Mouse (Mus musculus): ENCODE data around the gene Vmn1r237.
A peak's percentile ranks its signal among the peaks of the same experiment; 100 is the strongest.

Gene Vmn1r237

DNA sequence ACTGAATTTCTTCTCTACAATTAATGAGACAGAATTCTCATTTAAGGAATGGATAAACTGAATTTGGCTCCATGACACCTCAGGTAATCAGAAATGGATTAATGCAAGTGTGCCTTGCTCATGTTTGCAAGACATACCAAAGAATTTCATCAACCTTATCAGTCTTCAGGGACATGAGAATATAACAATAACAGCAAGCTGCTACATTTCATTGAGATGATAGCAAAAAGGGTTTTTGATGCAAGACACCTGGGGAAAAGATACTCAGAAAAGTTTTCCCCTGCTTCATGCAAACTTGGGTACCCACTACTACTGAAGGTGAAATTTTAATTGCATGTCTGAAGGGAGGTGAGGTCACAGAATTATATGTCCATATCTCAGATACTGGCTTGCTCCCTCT is at the start of gene Vmn1r237:
Gene Vmn1r237 (plus strand): TSS at position 301 of the 400 bp plus-strand sequence.
- no peak for DNase-seq (ENCODE audit: extremely low spot score)

DNA sequence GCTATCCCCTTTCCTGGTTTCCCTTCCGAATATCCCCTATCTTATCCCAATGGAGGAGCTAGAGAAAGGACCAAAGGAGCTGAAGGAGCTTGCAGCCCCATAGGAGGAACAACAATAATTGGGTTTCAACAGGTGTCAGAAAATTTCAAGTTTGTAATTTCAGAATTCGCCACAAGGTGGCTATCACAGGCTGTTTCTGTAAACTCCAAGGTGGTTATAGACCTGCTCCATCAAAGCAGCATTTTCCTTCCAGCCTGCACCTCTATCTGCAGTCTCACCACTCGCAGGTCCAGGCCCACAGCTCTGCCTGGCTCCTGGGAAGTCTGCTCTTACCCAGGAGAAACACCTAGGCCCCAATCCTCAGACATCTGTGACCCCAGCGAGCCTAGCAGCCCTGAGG is 39.6 kb upstream of the Vmn1r237 start:
- DNase-seq (ENCODE audit: extremely low spot score), result peak; percentile 28

DNA sequence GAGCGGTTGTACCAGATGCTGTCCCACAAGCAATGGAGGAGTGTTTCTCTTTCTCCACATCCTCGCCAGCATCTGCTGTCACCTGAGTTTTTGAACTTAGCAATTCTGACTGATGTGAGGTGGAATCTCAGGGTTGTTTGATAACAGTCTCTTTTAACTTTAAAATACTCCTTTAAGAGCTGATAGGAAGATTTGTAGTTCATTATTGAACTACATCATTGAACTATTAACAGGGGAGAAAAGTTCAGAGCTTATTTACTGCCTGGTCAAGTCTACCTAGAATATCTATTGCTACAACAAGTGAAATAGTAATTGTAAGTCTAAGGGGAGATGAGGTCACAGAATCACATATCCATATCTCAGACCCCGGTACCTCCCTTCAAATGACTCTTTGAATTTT is 29.0 kb upstream of the Vmn1r237 start, which contains the start of gene Vmn1r236:
Gene Vmn1r236 (plus strand): TSS at position 301 of the 400 bp plus-strand sequence.
- DNase-seq (ENCODE audit: extremely low spot score), result no peak

DNA sequence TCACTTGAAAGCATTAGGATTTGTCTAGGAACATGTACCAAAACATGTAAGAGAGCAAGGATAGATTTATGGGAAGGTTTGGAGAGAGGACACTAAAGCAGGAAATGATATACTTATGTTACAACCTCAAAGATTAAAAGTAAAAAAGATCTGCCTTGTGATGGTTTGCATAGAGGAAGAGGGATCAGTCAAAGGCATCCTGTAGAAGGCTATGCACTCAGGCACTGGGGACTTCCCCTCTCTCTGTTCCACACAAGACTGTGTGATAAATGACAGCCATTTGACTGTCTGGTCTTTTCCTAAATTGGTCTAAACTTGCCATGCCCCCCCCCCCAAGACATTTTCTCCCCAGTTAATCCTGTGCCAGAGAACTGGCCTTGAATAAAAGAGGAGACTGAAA is 27.3 kb upstream of the Vmn1r237 start:
- no peak for DNase-seq (ENCODE audit: extremely low spot score)

DNA sequence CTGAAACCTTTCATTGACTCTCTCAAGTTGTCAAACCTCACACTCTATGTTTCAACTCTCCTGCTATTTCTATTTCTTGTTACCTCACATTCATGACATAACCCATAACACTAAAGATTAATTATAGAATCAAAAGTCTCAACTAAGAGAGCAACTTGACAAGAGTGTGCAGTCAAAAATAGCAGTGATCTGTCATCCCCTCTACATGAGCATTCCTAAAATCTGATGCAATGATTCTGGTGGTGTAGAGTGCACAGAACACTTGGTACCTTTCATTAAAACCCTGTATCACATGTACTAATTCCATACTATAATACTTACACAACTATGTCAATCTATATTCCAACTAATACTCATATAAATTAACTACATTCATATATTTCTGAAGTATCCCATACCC is 22.0 kb upstream of the Vmn1r237 start:
- DNase-seq (ENCODE audit: extremely low spot score), result no peak
